Mouse (Mus musculus) kidney, adult 2 months (tissue): ENCODE data around the gene Frmd4b. TPM values are rescaled to one million over a fixed set of nuclear protein-coding genes. Genes with fewer than 3 reads are reported as not detected.

ENCODE experiments used
- DNase-seq: peaks from one replicate; pipeline ENCODE4 v3.0.0; 2021
- H3K27ac ChIP-seq: fragments of 200-500 bp; 2 replicates; pipeline ENCODE4 v1.5.1; 2012; ENCODE audit warnings: low read depth, low read length, control low read depth, inconsistent platforms; ENCODE audit not compliant: insufficient read depth
- H3K27me3 ChIP-seq: fragments of 200-500 bp; replicated peaks from 2 replicates; pipeline ENCODE4 v1.6.1; 2012; ENCODE audit warnings: mild to moderate bottlenecking, moderate library complexity, low read length, inconsistent platforms; ENCODE audit not compliant: control insufficient read depth, insufficient read depth
- H3K36me3 ChIP-seq: fragments of 200-500 bp; 2 replicates; pipeline ENCODE4 v1.6.1; 2012; ENCODE audit warnings: mild to moderate bottlenecking, moderate library complexity, low read length, inconsistent platforms; ENCODE audit not compliant: control insufficient read depth, insufficient read depth
- H3K4me1 ChIP-seq: fragments of 200-500 bp; 2 replicates; pipeline ENCODE4 v1.6.1; 2011; ENCODE audit warnings: low read length; ENCODE audit not compliant: control insufficient read depth, insufficient read depth
- H3K4me3 ChIP-seq: fragments of 200-500 bp; 2 replicates; pipeline ENCODE4 v1.5.1; 2011; ENCODE audit warnings: mild to moderate bottlenecking, low read depth, low read length, control low read depth; ENCODE audit not compliant: insufficient read depth
- CTCF ChIP-seq: fragments of 200-500 bp; conservative IDR thresholded peaks from 2 replicates; pipeline ENCODE4 v1.5.1; 2011; ENCODE audit warnings: low read depth, mild to moderate bottlenecking, control low read depth, low read length, moderate library complexity, mixed read lengths; ENCODE audit not compliant: insufficient read depth, insufficient read length
- POLR2A ChIP-seq: fragments of 200-500 bp; IDR thresholded peaks from one replicate; pipeline ENCODE4 v1.6.1; 2011; ENCODE audit warnings: low read depth, low read length, control low read depth
- WGBS: fragments of 180-500 bp; shearing (Covaris S2); methylation state at CpG from one replicate; pipeline ENCODE4 v1.1.7; 2018; 5-methylcytosine and 5-hydroxymethylcytosine counted together
- polyA plus RNA-seq: library from polyadenylated mRNA; depleted of rRNA; stranded (reverse); fragments of >200 nt; gene quantifications from 2 replicates; pipeline ENCODE4 v1.2.3, GENCODE M21; 2012

The Frmd4b gene
- polyA plus RNA-seq, 1 experiment = 18.2 TPM

DNA sequence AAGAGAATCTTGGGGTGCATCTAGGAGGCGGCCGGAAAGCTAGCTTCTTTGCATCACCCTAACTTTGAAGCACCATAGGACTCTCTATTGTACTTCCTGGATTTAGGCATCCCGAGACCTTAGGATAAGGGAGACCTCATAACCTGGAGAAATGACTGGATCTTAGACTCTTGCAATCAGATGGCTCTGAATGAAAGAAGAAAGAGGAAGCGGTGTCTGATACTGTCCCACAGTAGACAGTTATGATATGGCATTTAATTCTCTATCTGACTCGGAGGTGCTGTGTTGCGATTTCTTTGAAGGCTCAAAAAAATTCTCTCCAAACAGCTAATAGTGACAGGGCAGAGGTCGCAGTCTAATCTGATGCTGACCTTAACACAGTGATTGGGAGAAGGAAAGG is 433 bp upstream of the Frmd4b start:
- DNase-seq = no peak
- Histone ChIP-seq H3K4me1 (peaks cover 4% of the 10 kb centered on the region; the same call in 1 of the 2 replicates), H3K27ac (no peak overlapping the region), H3K4me3 (peak overlapping the region; percentile 66; the same call in 1 of the 2 replicates), H3K27me3 (0 out of 2 replicates have a peak, but pooled peaks cover 1% of the 10 kb centered on the region), H3K36me3 (no peaks in the 10 kb centered on the region)
- TF ChIP-seq POLR2A = no peak
- no peak for TF ChIP-seq CTCF
- 45% methylated on average over 7 of the region's 7 CpGs for WGBS

DNA sequence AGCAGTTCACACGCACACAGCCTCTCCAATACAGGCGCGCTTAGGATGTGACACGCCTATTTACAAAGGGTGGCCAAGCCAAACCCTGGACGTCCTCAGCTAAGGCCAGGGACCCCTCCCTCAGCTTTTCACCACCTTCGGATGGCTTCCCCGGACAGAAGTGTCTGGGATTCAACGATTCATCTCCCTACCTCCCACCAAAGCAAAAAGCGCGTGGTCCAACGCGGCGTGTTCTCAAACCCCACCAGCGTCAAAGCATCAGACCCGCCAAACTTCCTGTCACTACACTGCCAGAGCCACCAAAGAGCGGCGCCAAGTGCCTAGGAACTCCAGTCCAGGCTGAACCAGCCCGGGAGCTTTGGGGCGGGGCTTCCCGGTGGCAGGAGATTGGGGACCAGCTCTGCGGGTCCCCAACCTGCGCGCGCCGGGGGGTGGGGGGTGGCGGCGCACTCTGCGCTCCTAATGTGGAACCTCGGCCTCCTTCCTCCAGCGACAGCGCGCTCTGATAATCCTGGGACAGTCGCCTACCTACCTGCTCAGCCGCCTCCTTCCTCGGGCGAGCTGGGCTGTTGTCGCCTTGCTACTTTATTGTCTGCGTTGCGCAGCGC is 579 bp downstream of the Frmd4b start:
- peaks cover 4% of the 10 kb centered on the region; the same call in 1 of the 2 replicates for H3K4me1 ChIP-seq
- H3K36me3 ChIP-seq = no peaks in the 10 kb centered on the region
- TF ChIP-seq CTCF (no peak), POLR2A (no peak)
- 0 out of 2 replicates have a peak, but pooled peaks cover 1% of the 10 kb centered on the region for H3K27me3 ChIP-seq
- DNase-seq = peak; percentile 47
- under 1% methylated on average over 39 of the region's 40 CpGs for whole genome bisulfite sequencing
- no peak overlapping the region for H3K27ac ChIP-seq
- H3K4me3 ChIP-seq = peak overlapping the region; percentile 66

DNA sequence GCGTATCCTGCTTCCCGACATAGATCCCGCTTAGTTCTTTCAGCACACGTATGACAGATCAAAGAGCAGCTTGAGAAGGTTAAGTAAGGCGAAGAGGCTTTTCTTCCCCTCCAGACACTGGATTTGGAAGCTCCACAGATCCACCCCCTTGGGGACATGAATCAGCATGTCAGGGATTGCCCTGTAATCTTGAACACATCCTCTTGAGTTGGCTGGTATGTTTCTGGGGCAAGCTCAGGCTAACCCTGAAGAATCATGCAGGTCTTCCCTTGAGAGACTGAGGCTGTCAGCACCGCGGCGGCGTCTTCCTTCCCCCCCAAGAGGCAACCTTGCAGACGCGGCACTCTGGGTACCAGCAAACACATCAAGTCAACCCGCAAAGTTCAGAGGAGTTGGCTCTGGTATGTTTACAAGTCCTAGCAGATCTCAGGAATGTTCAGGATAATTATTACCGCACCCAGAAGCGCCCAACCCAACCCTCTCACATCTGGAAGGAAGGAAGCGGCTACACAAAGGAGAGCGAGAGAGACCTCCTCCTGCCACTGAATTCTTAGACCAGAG is 1.4 kb downstream of the Frmd4b start:
- TF ChIP-seq CTCF (no peak), POLR2A (no peak)
- no peak overlapping the region for H3K27ac ChIP-seq
- WGBS = 5% methylated on average over 16 of the region's 16 CpGs
- H3K4me3 ChIP-seq = peak overlapping the region; percentile 66
- H3K36me3 ChIP-seq = no peaks in the 10 kb centered on the region
- H3K4me1 ChIP-seq = peaks cover 4% of the 10 kb centered on the region; the same call in 1 of the 2 replicates
- H3K27me3 ChIP-seq = 0 out of 2 replicates have a peak, but pooled peaks cover 1% of the 10 kb centered on the region
- DNase-seq = peak; percentile 28

DNA sequence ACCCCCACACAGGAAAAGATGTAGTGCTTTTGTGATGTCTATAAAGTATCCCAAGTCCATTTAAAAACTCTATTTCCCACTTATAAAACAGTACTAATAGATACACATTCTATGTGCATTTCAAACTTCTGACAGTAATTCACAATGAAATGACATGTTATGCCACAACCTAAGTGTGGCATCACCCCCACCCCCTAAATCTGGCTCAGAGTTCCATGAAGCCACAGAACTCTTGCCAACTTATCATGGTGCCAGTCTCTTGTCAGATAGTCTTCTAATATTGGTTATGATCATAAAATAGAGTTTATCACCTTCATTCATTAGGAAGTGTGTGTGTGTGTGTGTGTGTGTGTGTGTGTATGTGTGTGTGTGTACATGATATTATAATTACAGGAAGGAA is 3.2 kb downstream of the Frmd4b start:
- 0 out of 2 replicates have a peak, but pooled peaks cover 1% of the 10 kb centered on the region for H3K27me3 ChIP-seq
- H3K36me3 ChIP-seq = no peaks in the 10 kb centered on the region
- no peak for TF ChIP-seq CTCF
- TF ChIP-seq POLR2A = no peak
- no peak for DNase-seq
- peaks cover 4% of the 10 kb centered on the region; the same call in 1 of the 2 replicates for H3K4me1 ChIP-seq
- H3K27ac ChIP-seq = no peak overlapping the region
- H3K4me3 ChIP-seq = no peak overlapping the region

DNA sequence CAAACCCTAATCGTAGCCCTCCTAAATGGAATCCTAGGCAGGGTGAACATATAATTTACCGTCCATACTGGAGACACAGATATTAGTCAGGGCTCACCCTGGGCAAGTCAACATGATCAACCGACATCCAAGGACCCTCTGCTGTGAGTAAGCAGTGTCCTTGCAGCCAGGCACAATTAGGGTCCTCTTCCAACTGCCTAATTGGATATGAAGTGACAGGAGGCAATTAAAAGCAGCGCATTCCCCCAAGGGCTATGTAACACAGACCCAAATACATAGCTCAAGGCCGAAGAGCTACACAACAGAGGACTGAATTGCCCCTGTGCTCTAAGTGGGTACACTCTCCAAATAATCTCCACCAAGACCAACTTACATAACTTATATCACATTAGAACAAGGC is 4.5 kb downstream of the Frmd4b start:
- 97% methylated on average over 5 of the region's 5 CpGs for WGBS
- no peak overlapping the region for H3K4me3 ChIP-seq
- H3K27me3 ChIP-seq = 0 out of 2 replicates have a peak, but pooled peaks cover 1% of the 10 kb centered on the region
- H3K36me3 ChIP-seq = no peaks in the 10 kb centered on the region
- H3K4me1 ChIP-seq = peaks cover 4% of the 10 kb centered on the region; the same call in 1 of the 2 replicates
- TF ChIP-seq POLR2A = no peak
- no peak for TF ChIP-seq CTCF
- no peak overlapping the region for H3K27ac ChIP-seq
- DNase-seq = no peak

DNA sequence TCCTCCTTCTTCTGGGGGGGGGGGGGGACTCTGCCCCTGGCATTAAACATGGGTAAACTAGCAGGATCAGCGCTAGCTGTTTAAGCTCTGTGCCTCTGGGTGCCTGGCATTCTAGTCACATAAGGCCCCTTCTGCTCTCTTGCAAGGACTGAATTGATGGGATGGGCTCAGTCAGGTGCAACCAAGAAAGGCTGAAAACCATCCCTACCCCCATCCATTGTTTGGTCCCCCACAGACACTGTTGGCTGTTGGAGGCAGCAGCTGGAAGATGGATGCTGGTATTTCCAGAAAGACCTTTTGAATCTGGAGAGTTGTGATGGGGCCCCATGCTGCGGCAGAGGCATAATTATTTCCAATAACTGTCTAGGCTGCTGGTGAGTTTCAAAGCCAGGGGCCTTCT is 7.3 kb downstream of the Frmd4b start:
- no peak for DNase-seq
- Histone ChIP-seq H3K27ac (no peak overlapping the region), H3K36me3 (no peaks in the 10 kb centered on the region), H3K27me3 (no peaks in the 10 kb centered on the region), H3K4me3 (no peak overlapping the region), H3K4me1 (no peaks in the 10 kb centered on the region)
- TF ChIP-seq POLR2A = no peak
- no peak for TF ChIP-seq CTCF
- WGBS = 91% methylated on average over 2 of the region's 2 CpGs

DNA sequence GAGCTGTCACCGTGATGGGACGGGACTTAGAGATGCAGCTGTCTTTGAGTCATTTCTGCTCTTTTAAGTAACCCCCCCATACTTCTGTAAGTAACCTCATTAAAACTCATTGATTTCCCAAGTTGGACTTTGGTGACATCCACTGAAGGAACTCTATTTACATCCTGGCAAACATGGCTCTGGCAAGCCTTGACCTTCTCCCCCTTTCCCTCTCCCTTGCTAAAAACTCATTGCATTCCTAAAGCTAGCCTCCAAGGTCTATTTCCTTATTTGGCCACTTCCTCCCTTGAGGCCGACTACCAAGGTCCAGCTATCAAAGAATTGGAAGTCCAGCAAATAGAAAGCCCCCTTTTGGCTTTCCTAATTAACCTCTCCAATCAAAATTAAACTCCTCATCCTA is 9.7 kb downstream of the Frmd4b start:
- Histone ChIP-seq H3K4me3 (no peak overlapping the region), H3K27ac (no peak overlapping the region), H3K27me3 (no peaks in the 10 kb centered on the region), H3K36me3 (no peaks in the 10 kb centered on the region), H3K4me1 (no peaks in the 10 kb centered on the region)
- no peak for TF ChIP-seq CTCF
- TF ChIP-seq POLR2A = no peak
- 67% methylated on average over 3 of the region's 3 CpGs for WGBS
- no peak for DNase-seq
